Mouse (Mus musculus): ENCODE data around the gene Baz1a.

- TF ChIP-seq CTCF (IDR thresholded peaks at IDR 0.05; ENCODE audit: borderline replicate concordance, control insufficient read depth, extremely low read depth, insufficient read depth, low read length, poor library complexity): no peak
- no peak for TF ChIP-seq POLR2A (IDR thresholded peaks at IDR 0.05; ENCODE audit: control insufficient read depth, extremely low read depth, insufficient read depth, low read length, poor library complexity)
Observed at GRCm38 (mm10) chr12:55049731-55050353, 35.7 kb upstream of the Baz1a start.

Data from thymus, adult 2 months (tissue).